Mouse (Mus musculus): ENCODE data around the gene Tm4sf19.

- TF ChIP-seq CTCF (IDR thresholded peaks at IDR 0.05; ENCODE audit: low read depth) (no peak), EP300 (optimal IDR thresholded peaks at IDR 0.05) (no peak)
Measured at GRCm38 (mm10) chr16:32396541-32396835, 3.8 kb upstream of the Tm4sf19 start.

All from stomach, postnatal 0 days (tissue).